Mouse (Mus musculus) olfactory bulb, adult 2 months (tissue): Measurements from ENCODE around the gene Tmem273.

Source experiments
- CTCF ChIP-seq: fragments of 200-500 bp; IDR thresholded peaks from 2 replicates; pipeline ENCODE4 v1.5.1; 2012; ENCODE audit warnings: low read depth, mild to moderate bottlenecking, low read length, moderate library complexity; ENCODE audit not compliant: insufficient read depth
- POLR2A ChIP-seq: fragments of 200-500 bp; IDR thresholded peaks from 2 replicates; pipeline ENCODE4 v1.6.1; 2012; ENCODE audit warnings: mild to moderate bottlenecking, low read depth, low read length, moderate library complexity; ENCODE audit not compliant: insufficient read depth

DNA sequence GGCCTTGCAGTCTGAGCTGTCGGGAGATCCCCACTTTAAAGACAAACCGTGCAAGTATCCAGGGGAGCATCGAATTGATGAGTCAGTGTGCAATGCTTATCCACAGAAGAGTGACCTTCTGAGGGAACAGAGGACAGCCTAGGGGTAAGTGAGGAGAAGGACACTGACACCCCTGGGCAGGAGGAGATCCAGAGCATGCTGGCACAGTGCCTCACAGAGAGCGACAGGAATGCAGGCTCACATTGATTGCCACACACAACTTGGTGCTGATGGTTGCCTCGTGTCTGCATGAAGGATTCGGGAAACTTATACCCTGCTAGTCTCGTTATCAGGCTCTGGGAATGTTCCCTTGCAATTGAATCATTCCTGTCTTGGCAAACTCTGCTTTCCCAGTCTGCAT, 31.5 kb downstream of the Tmem273 start:
- TF ChIP-seq CTCF (no peak), POLR2A (no peak)
